Mouse (Mus musculus) liver, postnatal 0 days (tissue): Measurements from ENCODE around the gene Akap2. TPM values are rescaled to one million over a fixed set of nuclear protein-coding genes. Genes with fewer than 3 reads are reported as not detected.

Source experiments
- ATAC-seq: fragments of 200-750 bp; cut with Nextera tagmentation; 2 replicates; pipeline ENCODE4 v1.8.0; 2017; ENCODE audit warnings: mild to moderate bottlenecking, moderate library complexity
- DNase-seq: peaks from one replicate; pipeline ENCODE4 v3.0.0-alpha.2; 2016
- H3K27ac ChIP-seq: fragments of 300-500 bp; sonication (generic); 2 replicates; pipeline ENCODE4 v1.5.1; 2014; ENCODE audit warnings: antibody characterized with exemption, moderate library complexity, mild to moderate bottlenecking, low read depth
- H3K27me3 ChIP-seq: fragments of 300-500 bp; sonication (generic); 2 replicates; pipeline ENCODE4 v1.6.1; 2014; ENCODE audit warnings: low read length, control low read depth, mixed read lengths; ENCODE audit not compliant: insufficient read depth
- H3K36me3 ChIP-seq: fragments of 300-500 bp; sonication (generic); replicated peaks from 2 replicates; pipeline ENCODE4 v1.6.1; 2014; ENCODE audit warnings: mild to moderate bottlenecking, control low read depth, low read length, moderate library complexity, mixed read lengths; ENCODE audit not compliant: insufficient read depth
- H3K4me1 ChIP-seq: fragments of 300-500 bp; sonication (generic); 2 replicates; pipeline ENCODE4 v1.6.1; 2014; ENCODE audit warnings: antibody characterized with exemption, mild to moderate bottlenecking, control low read depth; ENCODE audit not compliant: insufficient read depth
- H3K4me2 ChIP-seq: fragments of 300-500 bp; sonication (generic); 2 replicates; pipeline ENCODE4 v1.6.1; 2014; ENCODE audit warnings: low read depth, mild to moderate bottlenecking, low read length, moderate library complexity, mixed read lengths
- H3K4me3 ChIP-seq: fragments of 300-500 bp; sonication (generic); 2 replicates; pipeline ENCODE4 v1.5.1; 2014; ENCODE audit warnings: low read depth, low read length
- H3K9ac ChIP-seq: fragments of 300-500 bp; sonication (generic); replicated peaks from 2 replicates; pipeline ENCODE4 v1.6.1; 2014; ENCODE audit warnings: mild to moderate bottlenecking, moderate library complexity
- H3K9me3 ChIP-seq: fragments of 300-500 bp; sonication (generic); 2 replicates; pipeline ENCODE4 v1.6.1; 2016; ENCODE audit warnings: mild to moderate bottlenecking, control low read depth, low read length, mixed read lengths
- CTCF ChIP-seq: sonication (generic); IDR thresholded peaks from 2 replicates; pipeline ENCODE4 v1.5.1; 2016; ENCODE audit warnings: antibody characterized with exemption, low read depth
- EP300 ChIP-seq: IDR thresholded peaks from 2 replicates; pipeline ENCODE4 v1.6.1; 2016; ENCODE audit warnings: antibody characterized with exemption, low read depth, mild to moderate bottlenecking
- WGBS: fragments of 180-500 bp; shearing (Covaris S2); extraction: QIAGEN DNeasy Blood & Tissue Kit; methylation state at CpG from one replicate; pipeline ENCODE4 v1.1.7; 2014; ENCODE audit not compliant: insufficient replicate concordance; 5-methylcytosine and 5-hydroxymethylcytosine counted together
- polyA plus RNA-seq: library from polyadenylated mRNA; unstranded; fragments of >200 nt; fragmentation: Nextera tagmentation; extraction: Ambion mirVana; gene quantifications from 2 replicates; pipeline ENCODE4 v1.2.1, GENCODE M21; 2015

Akap2 gene
- polyA plus RNA-seq, 1 experiment from 2014 or later, result 1.9 TPM

- WGBS, result 83% methylated on average over 7 of the region's 7 CpGs
- Histone ChIP-seq H3K27ac (no peak overlapping the region), H3K36me3 (no peaks in the 10 kb centered on the region), H3K4me1 (peaks cover 6% of the 10 kb centered on the region), H3K9me3 (no peaks in the 10 kb centered on the region), H3K27me3 (no peaks in the 10 kb centered on the region), H3K9ac (no peak overlapping the region), H3K4me2 (no peak overlapping the region), H3K4me3 (no peak overlapping the region)
- DNase-seq (no peak), ATAC-seq (no peak)
- no peak for TF ChIP-seq EP300
- TF ChIP-seq CTCF, result no peak
Observed at GRCm38 (mm10) chr4:57826272-57826671, 108.8 kb downstream of the Akap2 start.

GRCm38 (mm10) chr4:57829131-57829530 is 111.7 kb downstream of the Akap2 start:
- H3K36me3 ChIP-seq, result no peaks in the 10 kb centered on the region
- TF ChIP-seq EP300 (no peak), CTCF (no peak)
- WGBS, result 70% methylated on average over 9 of the region's 9 CpGs
- H3K9me3 ChIP-seq, result no peaks in the 10 kb centered on the region
- no peak overlapping the region for H3K9ac ChIP-seq
- H3K27me3 ChIP-seq, result no peaks in the 10 kb centered on the region
- no peak overlapping the region for H3K27ac ChIP-seq
- H3K4me2 ChIP-seq, result no peak overlapping the region
- no peaks in the 10 kb centered on the region for H3K4me1 ChIP-seq
- DNase-seq, result no peak
- H3K4me3 ChIP-seq, result no peak overlapping the region
- ATAC-seq, result no peak

GRCm38 (mm10) chr4:57829740-57830139 is 112.3 kb downstream of the Akap2 start:
- H3K36me3 ChIP-seq, result no peaks in the 10 kb centered on the region
- DNase-seq, result no peak
- H3K4me1 ChIP-seq, result no peaks in the 10 kb centered on the region
- no peak overlapping the region for H3K4me2 ChIP-seq
- ATAC-seq, result no peak
- TF ChIP-seq EP300, result no peak
- no peak for TF ChIP-seq CTCF
- 79% methylated on average over 3 of the region's 3 CpGs for whole genome bisulfite sequencing
- no peaks in the 10 kb centered on the region for H3K27me3 ChIP-seq
- H3K27ac ChIP-seq, result no peak overlapping the region
- no peak overlapping the region for H3K4me3 ChIP-seq
- H3K9ac ChIP-seq, result no peak overlapping the region
- no peaks in the 10 kb centered on the region for H3K9me3 ChIP-seq

- DNase-seq (no peak), ATAC-seq (no peak)
- TF ChIP-seq CTCF, result no peak
- TF ChIP-seq EP300, result no peak
- H3K9ac ChIP-seq, result no peak overlapping the region
- no peaks in the 10 kb centered on the region for H3K4me1 ChIP-seq
- no peak overlapping the region for H3K4me3 ChIP-seq
- WGBS, result 38% methylated on average over 7 of the region's 7 CpGs
- no peaks in the 10 kb centered on the region for H3K36me3 ChIP-seq
- H3K27ac ChIP-seq, result no peak overlapping the region
- H3K4me2 ChIP-seq, result no peak overlapping the region
- H3K9me3 ChIP-seq, result no peaks in the 10 kb centered on the region
- no peaks in the 10 kb centered on the region for H3K27me3 ChIP-seq
Observed at GRCm38 (mm10) chr4:57832318-57832717, 114.9 kb downstream of the Akap2 start.

- no peak overlapping the region for H3K9ac ChIP-seq
- ATAC-seq, result no peak
- H3K27ac ChIP-seq, result no peak overlapping the region
- H3K4me3 ChIP-seq, result no peak overlapping the region
- no peaks in the 10 kb centered on the region for H3K9me3 ChIP-seq
- 42% methylated on average over 4 of the region's 4 CpGs for WGBS
- no peaks in the 10 kb centered on the region for H3K4me1 ChIP-seq
- H3K4me2 ChIP-seq, result no peak overlapping the region
- TF ChIP-seq EP300 (no peak), CTCF (no peak)
- no peaks in the 10 kb centered on the region for H3K36me3 ChIP-seq
- no peaks in the 10 kb centered on the region for H3K27me3 ChIP-seq
- DNase-seq, result no peak
Observed at GRCm38 (mm10) chr4:57833060-57833459, 115.6 kb downstream of the Akap2 start.

- Histone ChIP-seq H3K36me3 (no peaks in the 10 kb centered on the region), H3K27me3 (no peaks in the 10 kb centered on the region), H3K9me3 (no peaks in the 10 kb centered on the region), H3K9ac (no peak overlapping the region), H3K27ac (no peak overlapping the region), H3K4me1 (no peaks in the 10 kb centered on the region), H3K4me3 (no peak overlapping the region), H3K4me2 (no peak overlapping the region)
- WGBS, result 61% methylated on average over 4 of the region's 4 CpGs
- ATAC-seq (no peak), DNase-seq (no peak)
- no peak for TF ChIP-seq CTCF
Observed at GRCm38 (mm10) chr4:57834141-57834540, 116.7 kb downstream of the Akap2 start.

GRCm38 (mm10) chr4:57837089-57837488 is 119.6 kb downstream of the Akap2 start:
- 71% methylated on average over 9 of the region's 9 CpGs for WGBS

More at GRCm38 (mm10) chr4:57837089-57837488, 119.6 kb downstream of the Akap2 start:
- ATAC-seq (no peak), DNase-seq (no peak)
- Histone ChIP-seq H3K27me3 (no peaks in the 10 kb centered on the region), H3K27ac (no peak overlapping the region), H3K4me3 (no peak overlapping the region), H3K4me1 (no peaks in the 10 kb centered on the region), H3K9ac (no peak overlapping the region), H3K36me3 (no peaks in the 10 kb centered on the region), H3K4me2 (no peak overlapping the region), H3K9me3 (no peaks in the 10 kb centered on the region)
- no peak for TF ChIP-seq CTCF
